Mouse (Mus musculus) bone marrow, adult 2 months (tissue): Measurements from ENCODE around the gene Dynlt1f.
"Not testable (repeated sequence)": the region's sequence is repeated elsewhere in the genome, so short reads cannot be mapped to it uniquely, and the experiment has no call there.

Experiments used
- CTCF ChIP-seq: fragments of 200-500 bp; IDR thresholded peaks from 2 replicates; pipeline ENCODE4 v1.5.1; 2011; ENCODE audit warnings: low read length, control low read depth; ENCODE audit not compliant: control insufficient read depth, insufficient read depth
- POLR2A ChIP-seq: fragments of 200-500 bp; IDR thresholded peaks from 2 replicates; pipeline ENCODE4 v1.6.1; 2011; ENCODE audit warnings: low read depth, mild to moderate bottlenecking, control low read depth, low read length, borderline replicate concordance; ENCODE audit not compliant: control insufficient read depth

GRCm38 (mm10) chr17:6668522-6668921 is 12.8 kb upstream of the Dynlt1f start:
- not testable (repeated sequence) for TF ChIP-seq POLR2A, CTCF
